Mouse (Mus musculus): Measurements from ENCODE around the gene Zbtb32.

Zbtb32 gene

DNA sequence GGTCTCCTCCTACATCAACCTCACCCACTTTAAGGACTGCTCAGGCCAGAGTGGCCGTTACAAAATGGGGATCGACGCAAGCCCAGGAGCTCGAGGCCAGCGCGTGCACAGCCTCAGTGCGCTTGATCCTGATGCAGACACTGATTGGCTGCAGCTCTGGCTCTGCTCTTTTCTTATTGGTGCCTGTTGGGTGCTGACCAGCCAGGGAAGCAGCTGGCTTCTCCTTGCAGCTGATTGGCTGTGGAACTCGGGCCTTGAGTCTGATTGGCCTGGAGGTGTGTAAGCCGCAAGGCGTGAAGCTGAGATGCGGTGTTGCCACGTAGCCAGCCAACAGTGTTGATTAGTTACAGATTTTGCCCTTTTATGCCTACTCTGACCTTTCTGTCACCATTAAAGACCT, at the start of gene Zbtb32:
TSS of gene Zbtb32 (minus strand) at position 124 of the 400 bp plus-strand sequence.
- DNase-seq (ENCODE audit: low spot score in 2 of 2): no peak

- no peak for DNase-seq (ENCODE audit: low spot score in 2 of 2)
Measured at GRCm38 (mm10) chr7:30639083-30639482, 40.4 kb upstream of the Zbtb32 start.

GRCm38 (mm10) chr7:30636395-30636794, 37.7 kb upstream of the Zbtb32 start:
- no peak for DNase-seq (ENCODE audit: low spot score in 2 of 2)

DNA sequence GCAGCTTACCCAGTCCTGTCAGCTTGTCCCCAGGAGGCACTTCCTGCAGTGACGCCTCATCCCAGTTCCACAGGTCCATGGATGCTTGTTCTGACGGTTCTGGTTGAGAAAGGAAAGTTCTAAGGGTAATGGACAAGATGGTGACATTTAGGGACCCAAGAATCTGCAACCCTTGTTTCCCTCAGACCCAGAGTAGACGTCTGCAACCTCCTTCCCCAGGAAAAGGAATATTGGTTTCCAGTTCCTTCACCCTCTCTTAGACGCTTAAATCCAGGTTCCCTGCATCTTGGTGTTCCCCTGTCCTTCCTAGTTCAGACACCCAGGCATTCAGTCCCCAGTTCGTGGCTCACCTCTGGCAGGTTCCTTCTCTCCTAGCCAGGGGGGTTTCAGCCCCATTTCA, 37.0 kb upstream of the Zbtb32 start, which contains the start of gene Etv2:
TSS of gene Etv2 (minus strand) at position 101 of the 400 bp plus-strand sequence.
- DNase-seq (ENCODE audit: low spot score in 2 of 2): no peak

DNA sequence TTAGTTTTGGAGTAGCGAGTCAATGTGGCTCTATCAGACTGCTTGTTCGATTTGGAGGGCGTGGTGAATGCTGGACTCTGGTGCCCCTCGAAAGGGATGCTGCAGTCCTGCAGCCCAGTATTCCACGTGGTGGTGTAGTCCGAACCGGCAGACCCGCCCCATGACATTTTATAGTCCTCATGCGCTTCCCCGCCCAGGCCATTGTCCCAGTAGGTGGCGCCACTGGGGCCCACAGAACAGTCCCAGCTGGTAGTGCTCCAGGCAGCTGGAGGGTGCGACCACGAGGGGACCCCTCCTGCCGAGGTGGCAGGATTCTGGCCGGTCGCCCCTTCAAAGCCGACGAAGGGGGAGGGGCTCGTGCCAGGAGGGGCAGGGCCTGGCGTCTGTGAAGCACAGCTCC, 35.9 kb upstream of the Zbtb32 start:
- peak; percentile 34 to 37 for DNase-seq (ENCODE audit: low spot score in 2 of 2)

DNA sequence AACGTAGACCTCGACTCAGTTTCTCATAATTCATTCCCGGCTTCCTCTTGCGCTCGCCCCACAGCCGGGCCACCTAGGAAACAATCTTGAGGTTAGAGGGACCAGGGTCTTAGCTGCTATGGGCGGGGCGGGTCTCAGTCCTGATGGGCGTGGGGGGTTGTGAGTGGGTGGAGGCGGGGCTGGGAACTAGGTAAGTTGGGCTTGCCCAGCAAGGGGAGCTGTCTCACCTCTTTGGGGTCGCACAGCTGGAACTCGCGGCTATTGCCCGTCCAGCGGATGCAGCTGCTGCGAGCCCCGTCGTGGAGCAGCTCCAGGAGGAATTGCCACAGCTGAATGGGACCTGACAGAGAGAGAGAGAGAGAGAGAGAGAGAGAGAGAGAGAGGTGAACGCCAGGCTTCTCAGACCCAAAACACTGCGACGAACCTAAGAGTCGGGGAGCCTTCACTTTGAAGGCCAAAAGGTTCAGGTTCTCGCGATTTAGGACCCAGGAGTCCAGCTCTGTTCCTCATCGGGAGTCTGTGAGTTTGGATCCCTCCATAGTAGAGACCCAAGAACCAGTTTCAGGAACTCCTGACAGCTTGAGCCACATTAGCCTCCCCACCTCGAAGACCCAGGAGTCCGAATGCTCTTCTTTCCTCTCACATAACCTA, 35.2 kb upstream of the Zbtb32 start:
- DNase-seq (ENCODE audit: low spot score in 2 of 2): no peak

DNA sequence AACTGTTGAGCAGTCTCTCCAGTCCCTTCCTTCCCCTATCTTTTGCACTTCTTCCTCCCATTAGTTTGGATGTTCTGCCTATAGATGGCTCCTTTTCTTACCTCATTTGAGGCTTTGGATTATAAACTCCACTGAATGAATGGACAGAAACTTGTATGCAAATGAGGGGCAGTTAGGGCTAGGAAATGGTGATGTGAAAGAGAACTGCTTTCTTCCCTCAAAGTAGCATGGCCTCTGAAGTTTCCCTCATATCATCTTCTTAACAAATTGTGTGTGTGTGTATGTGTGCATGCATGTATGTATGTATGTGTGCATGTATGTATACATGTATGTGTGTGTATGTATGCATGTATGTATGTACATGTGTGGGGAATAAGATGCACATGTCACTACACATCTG, 30.3 kb upstream of the Zbtb32 start:
- DNase-seq (ENCODE audit: low spot score in 2 of 2): no peak

DNA sequence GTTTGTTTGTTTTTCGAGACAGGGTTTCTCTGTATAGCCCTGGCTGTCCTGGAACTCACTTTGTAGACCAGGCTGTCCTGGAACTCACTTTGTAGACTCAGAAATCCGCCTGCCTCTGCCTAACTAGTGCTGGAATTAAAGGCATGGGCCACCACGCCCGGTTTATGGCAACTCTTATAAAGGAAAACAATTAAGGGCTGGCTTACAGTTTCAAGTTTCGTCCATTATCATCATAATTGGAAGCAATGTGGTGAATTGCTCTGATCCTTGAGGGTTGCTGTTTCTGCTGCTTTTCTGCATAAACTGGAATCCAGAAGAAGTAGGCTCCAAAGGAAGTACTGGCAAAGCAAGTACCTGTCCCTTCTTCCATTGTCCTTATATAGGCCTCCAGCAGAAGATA, 27.9 kb upstream of the Zbtb32 start:
- no peak for DNase-seq (ENCODE audit: low spot score in 2 of 2)

DNA sequence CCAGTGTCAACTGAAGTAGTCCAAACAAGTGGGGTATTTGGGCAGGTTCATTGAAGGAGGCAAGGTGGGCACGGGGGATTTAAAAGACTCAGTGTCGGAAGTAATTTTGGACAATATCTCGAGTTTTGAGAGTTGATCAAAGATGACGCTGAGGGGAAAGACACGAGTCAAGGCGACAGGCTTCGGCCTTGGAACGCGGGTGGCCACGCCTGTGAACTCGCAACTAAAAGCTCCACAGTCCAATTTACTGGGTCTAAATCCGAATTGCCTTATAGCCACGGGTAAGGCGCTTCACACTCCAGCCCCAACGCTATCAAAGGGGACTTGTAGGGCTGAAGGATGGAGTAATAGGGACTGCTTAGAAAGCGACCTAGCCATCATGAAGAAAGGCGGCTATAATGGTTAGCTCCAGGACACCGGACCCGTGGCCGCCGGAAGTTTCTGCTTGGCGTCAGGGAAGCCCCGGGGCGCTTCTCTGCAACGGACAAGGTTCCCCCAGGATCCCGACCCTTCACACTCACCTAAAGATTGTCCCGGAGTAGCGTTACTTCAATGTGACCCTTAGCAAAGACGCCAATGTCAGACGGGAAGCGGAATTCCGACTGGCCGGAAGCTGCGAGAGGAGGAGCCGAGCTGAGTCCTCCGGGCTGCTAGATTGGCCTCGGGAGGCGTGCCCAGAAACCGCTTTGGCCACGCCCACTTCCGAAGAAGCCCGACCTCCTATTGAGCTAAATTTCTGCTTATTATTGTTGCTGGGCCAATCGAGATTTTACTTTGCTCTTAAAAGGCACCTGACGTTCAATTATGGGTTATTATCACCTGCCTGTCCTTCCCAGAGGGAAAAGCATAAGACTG, 27.0 kb upstream of the Zbtb32 start, which contains the start of gene Cox6b1:
TSS of gene Cox6b1 (minus strand) at position 622 of the 855 bp plus-strand sequence.
- DNase-seq (ENCODE audit: low spot score in 2 of 2): peak; percentile 84 to 86

DNA sequence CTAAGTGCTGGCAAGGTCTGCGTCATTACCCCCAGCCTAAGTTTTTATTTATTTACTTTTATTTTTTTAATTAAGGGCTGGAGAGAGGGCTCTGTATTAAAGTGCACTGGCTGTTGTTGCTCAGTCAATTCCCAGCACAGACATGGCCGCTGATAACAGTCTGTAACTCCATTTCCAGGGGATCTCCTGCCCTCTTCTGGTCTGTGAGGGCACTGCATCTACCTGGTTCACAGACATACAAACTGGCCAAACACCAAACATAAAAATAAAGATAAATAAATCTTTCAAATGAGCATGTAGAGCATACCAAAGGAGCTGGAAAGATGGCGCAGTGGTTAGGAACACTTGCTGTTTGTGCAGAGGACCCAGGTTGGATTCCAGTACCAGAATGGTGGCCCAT, 20.5 kb upstream of the Zbtb32 start:
- no peak for DNase-seq (ENCODE audit: low spot score in 2 of 2)

- DNase-seq (ENCODE audit: low spot score in 2 of 2): no peak
Measured at GRCm38 (mm10) chr7:30618658-30619057, 19.9 kb upstream of the Zbtb32 start.

- DNase-seq (ENCODE audit: low spot score in 2 of 2): no peak
Measured at GRCm38 (mm10) chr7:30615049-30615760, 16.5 kb upstream of the Zbtb32 start.

- no peak for DNase-seq (ENCODE audit: low spot score in 2 of 2)
Measured at GRCm38 (mm10) chr7:30614454-30614853, 15.7 kb upstream of the Zbtb32 start.

GRCm38 (mm10) chr7:30613529-30614112, 14.9 kb upstream of the Zbtb32 start:
- peak; percentile 21 to 43 for DNase-seq (ENCODE audit: low spot score in 2 of 2)

GRCm38 (mm10) chr7:30612654-30613402, 14.1 kb upstream of the Zbtb32 start, which contains the start of gene Upk1a:
Upk1a (minus strand) TSS chr7:30612847.
- no peak for DNase-seq (ENCODE audit: low spot score in 2 of 2)

- no peak for DNase-seq (ENCODE audit: low spot score in 2 of 2)
Measured at GRCm38 (mm10) chr7:30610043-30610442, 11.3 kb upstream of the Zbtb32 start.

GRCm38 (mm10) chr7:30608476-30608875, 9.8 kb upstream of the Zbtb32 start:
- DNase-seq (ENCODE audit: low spot score in 2 of 2): no peak

DNA sequence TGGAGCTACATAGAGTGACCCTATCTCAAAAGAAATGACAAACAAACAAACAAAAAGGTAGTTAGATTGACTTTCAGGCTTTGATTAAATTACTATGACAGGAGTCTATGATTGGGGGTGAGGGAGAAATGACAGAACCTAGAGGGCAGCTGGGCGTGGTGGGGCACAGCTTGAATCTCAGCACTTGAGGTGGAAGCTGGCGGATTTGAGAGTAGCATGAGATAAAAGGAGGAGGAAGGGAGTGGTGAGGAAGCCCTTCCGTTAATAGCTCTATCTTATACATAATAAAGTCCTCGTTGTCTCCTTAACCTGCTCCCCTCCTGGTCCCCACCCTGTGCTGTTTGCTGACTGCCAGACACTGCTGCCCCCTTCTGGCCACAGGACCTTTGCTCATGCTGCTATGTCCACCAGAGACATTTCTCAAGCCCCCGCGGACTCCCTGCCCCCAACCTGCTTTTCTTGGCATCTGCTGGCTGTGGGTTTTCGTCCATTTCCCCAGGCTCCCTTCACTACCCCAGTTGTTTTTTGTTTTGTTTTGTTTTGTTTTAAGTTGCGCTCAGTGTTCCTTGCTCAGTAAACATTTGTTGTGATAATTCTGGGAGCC, 9.1 kb upstream of the Zbtb32 start:
- DNase-seq (ENCODE audit: low spot score in 2 of 2): peak; percentile 57 to 64

GRCm38 (mm10) chr7:30604944-30605343, 6.2 kb upstream of the Zbtb32 start:
- DNase-seq (ENCODE audit: low spot score in 2 of 2): no peak

- DNase-seq (ENCODE audit: low spot score in 2 of 2): no peak
Measured at GRCm38 (mm10) chr7:30604424-30604823, 5.7 kb upstream of the Zbtb32 start.

DNA sequence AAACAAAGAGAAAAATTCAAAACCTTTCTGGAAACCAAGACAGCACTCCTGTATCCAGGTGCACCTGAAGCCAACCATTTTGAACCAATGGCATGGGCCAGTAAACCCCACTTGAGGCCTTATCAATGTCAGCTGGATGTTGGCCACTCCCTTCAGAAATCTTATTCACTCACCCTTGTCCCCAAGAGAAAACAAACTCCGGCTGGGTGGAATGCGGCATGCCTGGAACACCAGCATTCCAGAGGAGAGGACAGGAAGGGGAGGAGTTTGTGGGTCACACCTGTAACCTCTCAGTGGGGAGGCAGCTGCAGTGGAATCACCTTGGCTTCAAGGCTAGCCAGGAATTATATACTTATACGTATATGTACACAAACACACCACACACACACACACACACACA, 3.9 kb upstream of the Zbtb32 start:
- DNase-seq (ENCODE audit: low spot score in 2 of 2): no peak

All from spleen, postnatal 36 days (tissue).